Mouse (Mus musculus): Measurements from ENCODE around the gene Jph2. TPM values are rescaled to one million over a fixed set of nuclear protein-coding genes. Genes with fewer than 3 reads are reported as not detected.
A peak's percentile ranks its signal among the peaks of the same experiment; 100 is the strongest.

Gene Jph2
- polyA plus RNA-seq, 1 experiment from 2014 or later, result 0.81 TPM

DNA sequence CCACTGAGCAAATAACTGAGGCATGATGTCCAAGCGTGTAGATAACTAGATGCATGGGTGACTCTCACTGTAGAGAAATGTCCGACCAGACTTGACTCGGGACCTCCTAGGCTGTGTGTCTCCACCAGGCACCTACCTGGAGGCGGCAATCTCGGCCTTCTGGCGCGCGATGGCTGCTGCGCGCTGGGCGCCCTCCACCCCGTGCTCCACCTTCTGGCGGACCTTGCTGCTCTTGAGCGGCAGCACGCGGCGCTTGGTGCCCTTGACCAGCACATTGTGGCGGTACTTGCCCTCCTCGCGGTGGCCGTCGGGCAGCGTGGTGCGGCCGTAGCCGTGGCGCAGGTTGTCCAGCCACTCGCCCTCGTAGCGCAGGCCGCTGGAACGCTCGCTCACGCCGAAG is 22.3 kb downstream of the Jph2 start:
- H3K4me3 ChIP-seq, result peak overlapping the region; percentile 27
- H3K9me3 ChIP-seq, result 0 out of 2 replicates have a peak, but pooled peaks cover 3% of the 10 kb centered on the region
- DNase-seq (ENCODE audit: low spot score), result no peak
- H3K27me3 ChIP-seq (ENCODE audit: insufficient read depth, poor library complexity, severe bottlenecking), result peaks cover 53% of the 10 kb centered on the region
- H3K27ac ChIP-seq, result no peak overlapping the region
- 0 out of 2 replicates have a peak, but pooled peaks cover 3% of the 10 kb centered on the region for H3K36me3 ChIP-seq
- 44% methylated on average over 35 of the region's 35 CpGs for WGBS
- peaks cover 9% of the 10 kb centered on the region for H3K4me1 ChIP-seq (replicated peaks)

DNA sequence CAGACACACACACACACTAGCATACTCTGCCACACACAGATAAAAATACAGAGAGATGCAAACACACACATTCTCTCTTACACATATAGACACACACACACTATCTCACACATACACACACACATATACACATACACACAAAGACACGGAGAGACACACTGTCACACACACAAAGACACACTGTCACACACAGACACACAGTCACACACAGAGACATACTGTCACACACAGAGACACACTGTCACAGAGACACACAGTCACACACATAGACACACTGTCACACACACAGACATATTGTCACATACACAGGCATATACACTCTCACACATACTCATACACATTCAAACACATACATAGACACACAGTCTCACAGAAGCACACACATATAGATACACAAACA is 25.2 kb downstream of the Jph2 start:
- H3K27ac ChIP-seq, result no peak overlapping the region

DNA sequence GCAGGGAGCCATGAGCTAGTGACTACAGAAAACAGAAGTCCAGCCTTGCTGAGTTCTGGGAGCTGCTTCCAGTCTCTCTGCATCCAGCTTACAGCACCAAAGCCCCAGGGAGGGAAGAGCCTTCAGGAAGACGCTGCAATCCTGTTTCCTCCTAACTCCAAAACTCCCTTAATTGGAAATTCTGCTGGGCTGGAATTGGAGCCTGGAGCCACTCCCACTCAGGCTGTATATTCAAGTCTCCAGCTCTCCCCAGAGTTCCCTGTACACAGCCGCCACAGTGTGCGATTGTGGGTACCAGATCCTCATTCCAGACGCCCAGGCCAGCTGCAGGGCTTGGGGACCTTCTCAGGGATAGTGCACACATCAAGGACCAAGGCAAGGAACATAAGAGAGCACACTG is 27.6 kb downstream of the Jph2 start:
- Histone ChIP-seq H3K36me3 (no peaks in the 10 kb centered on the region), H3K27ac (no peak overlapping the region), H3K9me3 (no peaks in the 10 kb centered on the region), H3K4me1 (replicated peaks) (peaks cover 12% of the 10 kb centered on the region; the same call in 1 of the 2 replicates), H3K27me3 (ENCODE audit: insufficient read depth, poor library complexity, severe bottlenecking) (peaks cover 18% of the 10 kb centered on the region), H3K4me3 (no peak overlapping the region)
- no peak for DNase-seq (ENCODE audit: low spot score)
- WGBS, result 64% methylated on average over 4 of the region's 4 CpGs

More for the DNA sequence above, 25.2 kb downstream of the Jph2 start:
- Histone ChIP-seq H3K4me1 (replicated peaks) (peaks cover 21% of the 10 kb centered on the region), H3K27me3 (ENCODE audit: insufficient read depth, poor library complexity, severe bottlenecking) (peaks cover 43% of the 10 kb centered on the region), H3K4me3 (no peak overlapping the region), H3K36me3 (0 out of 2 replicates have a peak, but pooled peaks cover 3% of the 10 kb centered on the region), H3K9me3 (0 out of 2 replicates have a peak, but pooled peaks cover 3% of the 10 kb centered on the region)
- no peak for DNase-seq (ENCODE audit: low spot score)
- 77% methylated on average over 1 of the region's 1 CpGs for WGBS

DNA sequence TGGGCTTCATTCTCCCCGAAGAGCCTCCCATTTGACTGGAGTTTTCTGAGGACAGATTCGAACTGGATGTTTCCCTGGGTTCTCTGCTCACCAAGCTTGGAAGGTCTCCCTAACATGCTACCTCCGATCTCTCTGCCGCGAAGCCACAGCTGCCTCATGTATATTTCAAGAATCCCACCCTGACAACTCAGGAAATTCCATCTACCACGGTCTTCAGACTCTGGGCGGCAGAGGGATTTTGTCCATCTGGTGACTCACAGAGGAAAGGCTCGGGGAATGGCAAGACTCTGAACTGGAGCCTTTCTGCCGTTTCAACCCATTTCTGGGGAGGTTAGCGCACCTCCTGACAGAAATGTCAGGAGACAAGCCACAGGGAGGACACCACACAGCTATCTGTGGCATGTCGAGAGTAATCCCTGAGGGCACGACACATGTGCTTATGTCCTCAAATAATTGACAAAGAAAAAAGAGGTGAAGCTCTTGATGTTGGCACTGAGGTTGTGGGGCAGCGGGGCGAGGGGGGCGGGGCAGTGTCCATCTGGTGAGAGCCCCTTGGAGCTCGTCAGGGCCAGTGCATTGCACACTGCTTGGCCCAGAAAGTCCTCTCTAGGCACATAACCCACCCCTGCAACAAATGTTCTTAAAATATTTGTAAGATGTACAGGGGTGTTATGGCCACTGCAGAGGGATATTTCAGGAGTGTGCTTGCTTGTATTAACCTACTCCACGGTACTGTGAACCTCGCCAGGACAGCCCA is 32.8 kb downstream of the Jph2 start:
- Histone ChIP-seq H3K4me1 (replicated peaks) (peaks cover 16% of the 10 kb centered on the region), H3K27me3 (ENCODE audit: insufficient read depth, poor library complexity, severe bottlenecking) (no peaks in the 10 kb centered on the region), H3K36me3 (no peaks in the 10 kb centered on the region), H3K4me3 (no peak overlapping the region), H3K27ac (no peak overlapping the region), H3K9me3 (no peaks in the 10 kb centered on the region)
- no peak for DNase-seq (ENCODE audit: low spot score)
- WGBS, result 80% methylated on average over 18 of the region's 18 CpGs

DNA sequence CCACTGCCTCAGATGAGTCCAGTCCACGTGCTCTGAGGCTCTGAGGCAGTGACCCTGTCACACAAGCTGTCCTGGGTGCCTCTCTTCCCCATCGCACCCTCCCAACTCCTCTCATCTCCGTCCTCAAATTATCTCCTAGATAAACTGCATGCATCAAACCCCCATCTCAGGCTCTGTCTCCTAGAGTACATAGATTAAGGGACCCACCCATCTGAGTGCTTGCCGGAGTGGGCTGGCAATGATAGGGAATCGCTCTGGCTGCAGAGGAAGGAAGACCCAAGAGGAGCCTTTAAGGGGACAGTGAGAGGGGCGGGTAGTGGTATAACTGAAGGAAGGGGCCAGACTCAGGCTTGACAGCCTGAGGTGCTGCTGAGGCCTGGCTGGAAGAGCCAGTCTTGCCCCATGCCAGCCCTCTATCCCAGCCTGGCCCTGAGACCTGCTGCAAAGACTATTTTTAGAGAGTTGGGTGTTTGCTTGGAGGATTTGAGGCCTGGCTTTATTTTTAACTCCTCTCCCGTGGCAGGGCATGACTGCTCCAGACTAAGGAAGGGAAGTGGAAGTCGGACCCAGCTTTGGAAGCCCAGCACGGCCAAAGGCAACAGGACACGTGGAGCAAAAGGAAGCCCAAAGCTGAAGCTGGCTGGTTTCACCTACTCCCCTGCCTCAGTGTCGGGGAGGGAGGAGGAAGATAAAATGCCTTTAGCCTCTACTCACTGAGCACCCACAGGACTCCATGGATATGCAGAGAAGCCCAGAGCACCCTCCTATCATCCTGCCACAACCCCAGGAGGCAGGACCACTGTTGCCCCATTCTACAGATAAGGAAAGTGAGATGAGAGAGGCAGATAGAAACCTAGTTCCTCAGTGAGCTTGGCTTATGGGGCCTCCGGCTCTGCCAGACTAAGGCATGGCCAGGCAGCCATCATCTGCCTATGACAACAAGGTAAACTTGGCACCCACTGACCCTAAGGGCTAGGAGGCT is 34.6 kb downstream of the Jph2 start:
- peaks cover 9% of the 10 kb centered on the region for H3K4me1 ChIP-seq (replicated peaks)
- 82% methylated on average over 12 of the region's 12 CpGs for WGBS
- no peak for DNase-seq (ENCODE audit: low spot score)
- H3K27ac ChIP-seq, result no peak overlapping the region
- no peaks in the 10 kb centered on the region for H3K27me3 ChIP-seq (ENCODE audit: insufficient read depth, poor library complexity, severe bottlenecking)
- H3K36me3 ChIP-seq, result no peaks in the 10 kb centered on the region
- no peaks in the 10 kb centered on the region for H3K9me3 ChIP-seq
- no peak overlapping the region for H3K4me3 ChIP-seq

DNA sequence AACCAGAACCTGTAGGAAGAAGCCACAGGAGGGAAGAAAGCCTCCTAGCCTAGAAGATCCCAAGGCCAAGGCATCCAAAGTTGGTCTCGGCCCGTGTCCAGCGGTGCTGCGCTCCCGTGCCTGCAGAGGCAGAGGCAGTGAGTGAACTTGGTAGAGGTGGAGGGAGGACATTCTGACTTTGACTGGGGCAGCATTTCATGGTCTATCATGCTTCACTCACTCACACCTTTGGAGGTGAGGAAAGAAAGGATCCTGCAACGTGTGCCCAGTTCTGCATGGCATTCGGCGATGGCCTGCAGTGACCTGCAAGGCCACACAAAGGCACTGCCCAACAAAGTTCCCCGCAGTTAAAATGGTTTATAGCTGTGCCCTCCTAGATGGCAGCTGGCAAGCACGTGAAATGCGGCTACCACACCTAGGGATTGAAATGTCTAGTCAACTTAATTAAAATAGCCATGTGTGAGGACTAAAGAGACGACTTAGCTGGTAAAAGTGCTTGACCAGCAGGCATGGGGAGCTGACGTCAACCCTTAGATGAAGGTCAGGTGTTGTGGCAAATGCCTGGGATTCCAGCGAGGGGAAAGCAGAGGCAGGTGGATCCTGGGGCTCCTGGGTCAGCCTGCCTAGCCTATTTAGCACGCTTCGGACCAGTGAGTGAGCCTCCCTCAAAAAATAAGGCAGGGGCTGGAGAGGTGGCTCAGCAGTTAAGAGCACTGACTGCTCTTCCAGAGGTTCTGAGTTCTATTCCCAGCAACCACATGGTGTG is 36.8 kb downstream of the Jph2 start:
- Histone ChIP-seq H3K27ac (peak overlapping the region; percentile 35; the same call in 1 of the 2 replicates), H3K27me3 (ENCODE audit: insufficient read depth, poor library complexity, severe bottlenecking) (no peaks in the 10 kb centered on the region), H3K4me3 (no peak overlapping the region), H3K9me3 (no peaks in the 10 kb centered on the region), H3K4me1 (replicated peaks) (peaks cover 8% of the 10 kb centered on the region; the same call in 1 of the 2 replicates), H3K36me3 (no peaks in the 10 kb centered on the region)
- 83% methylated on average over 16 of the region's 16 CpGs for WGBS
- no peak for DNase-seq (ENCODE audit: low spot score)

DNA sequence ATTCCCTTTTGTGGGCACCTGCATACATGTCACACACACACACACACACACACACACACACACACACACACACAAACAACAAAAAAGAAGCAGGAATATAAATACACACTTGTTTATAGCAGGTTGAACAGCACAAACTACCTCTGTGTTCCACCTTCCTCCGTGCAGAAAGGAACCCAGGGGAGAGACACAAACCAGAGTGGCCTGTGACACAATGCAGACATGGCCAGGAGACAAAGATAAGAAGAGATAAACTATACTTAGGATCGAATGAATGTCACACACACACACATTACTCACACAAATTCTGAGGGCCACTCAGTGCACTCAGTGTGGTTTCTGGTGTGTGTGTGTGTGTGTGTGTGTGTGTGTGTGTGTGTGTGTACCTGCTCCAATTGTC is 38.5 kb downstream of the Jph2 start:
- Histone ChIP-seq H3K36me3 (no peaks in the 10 kb centered on the region), H3K4me1 (replicated peaks) (peaks cover 5% of the 10 kb centered on the region; the same call in 1 of the 2 replicates), H3K4me3 (no peak overlapping the region), H3K9me3 (no peaks in the 10 kb centered on the region), H3K27me3 (ENCODE audit: insufficient read depth, poor library complexity, severe bottlenecking) (no peaks in the 10 kb centered on the region), H3K27ac (no peak overlapping the region)
- no peak for DNase-seq (ENCODE audit: low spot score)
- 72% methylated on average over 2 of the region's 2 CpGs for WGBS

DNA sequence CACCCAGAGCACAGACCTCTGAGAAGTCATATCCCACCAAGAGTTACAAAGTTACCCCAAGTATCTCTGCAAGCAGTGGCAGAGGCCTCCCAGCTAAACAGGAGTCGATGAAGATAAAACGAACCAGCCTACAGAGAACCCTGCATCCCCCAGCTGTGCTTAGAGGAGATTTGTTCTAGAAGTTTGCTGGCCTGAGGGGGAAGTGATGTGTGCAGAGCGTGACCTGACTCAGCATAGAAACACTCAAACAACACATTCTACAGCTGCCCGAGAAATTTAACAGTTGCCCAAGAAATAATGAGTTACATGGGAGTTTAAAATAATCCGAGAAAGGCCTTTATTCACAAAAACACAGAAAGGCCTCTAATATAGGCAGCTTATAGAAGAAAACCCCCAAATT is 39.1 kb downstream of the Jph2 start:
- WGBS, result 86% methylated on average over 5 of the region's 5 CpGs
- Histone ChIP-seq H3K36me3 (no peaks in the 10 kb centered on the region), H3K4me3 (no peak overlapping the region), H3K9me3 (no peaks in the 10 kb centered on the region), H3K27ac (no peak overlapping the region), H3K27me3 (ENCODE audit: insufficient read depth, poor library complexity, severe bottlenecking) (no peaks in the 10 kb centered on the region), H3K4me1 (replicated peaks) (peaks cover 10% of the 10 kb centered on the region)
- DNase-seq (ENCODE audit: low spot score), result no peak

DNA sequence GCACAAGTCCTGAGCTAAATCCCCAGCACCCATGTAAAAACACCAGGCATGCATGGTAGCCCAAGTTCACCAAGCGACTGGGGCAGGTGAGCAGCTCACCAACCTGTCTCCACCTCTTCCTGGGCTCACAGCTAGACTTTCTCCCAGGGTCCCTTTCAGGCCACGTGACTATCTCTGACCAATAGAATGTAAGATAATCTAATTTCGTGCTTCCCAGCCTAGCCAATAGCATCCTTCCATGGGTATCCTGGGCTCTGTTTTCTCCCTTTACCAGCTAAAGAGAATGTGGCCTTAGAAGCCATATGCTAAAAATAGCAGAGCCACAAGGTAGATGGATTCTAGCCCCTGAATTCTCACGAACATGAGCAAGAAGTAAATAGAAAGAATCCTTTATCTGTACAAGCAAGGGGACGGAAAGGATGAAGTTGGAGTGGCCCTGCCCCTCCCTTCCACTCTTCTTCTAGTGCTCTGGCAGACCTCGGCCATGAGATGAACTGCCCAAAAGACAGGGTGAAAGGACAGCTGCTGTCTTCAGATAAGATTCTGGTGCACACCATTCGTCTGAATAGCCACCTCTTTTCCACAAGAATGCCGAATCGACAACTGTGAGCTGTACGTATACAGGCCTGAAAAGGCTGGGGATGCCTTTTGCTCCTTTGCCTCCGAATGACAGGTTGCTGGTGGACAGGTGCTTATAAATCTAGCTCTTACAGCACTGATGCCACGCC is 41.5 kb downstream of the Jph2 start:
- 85% methylated on average over 12 of the region's 12 CpGs for WGBS
- H3K4me3 ChIP-seq, result 0 out of 2 replicates have a peak overlapping the region, but pooled peaks have one; percentile 3
- H3K4me1 ChIP-seq (replicated peaks), result peaks cover 16% of the 10 kb centered on the region
- H3K9me3 ChIP-seq, result no peaks in the 10 kb centered on the region
- DNase-seq (ENCODE audit: low spot score), result no peak
- H3K27me3 ChIP-seq (ENCODE audit: insufficient read depth, poor library complexity, severe bottlenecking), result no peaks in the 10 kb centered on the region
- H3K27ac ChIP-seq, result no peak overlapping the region
- no peaks in the 10 kb centered on the region for H3K36me3 ChIP-seq

DNA sequence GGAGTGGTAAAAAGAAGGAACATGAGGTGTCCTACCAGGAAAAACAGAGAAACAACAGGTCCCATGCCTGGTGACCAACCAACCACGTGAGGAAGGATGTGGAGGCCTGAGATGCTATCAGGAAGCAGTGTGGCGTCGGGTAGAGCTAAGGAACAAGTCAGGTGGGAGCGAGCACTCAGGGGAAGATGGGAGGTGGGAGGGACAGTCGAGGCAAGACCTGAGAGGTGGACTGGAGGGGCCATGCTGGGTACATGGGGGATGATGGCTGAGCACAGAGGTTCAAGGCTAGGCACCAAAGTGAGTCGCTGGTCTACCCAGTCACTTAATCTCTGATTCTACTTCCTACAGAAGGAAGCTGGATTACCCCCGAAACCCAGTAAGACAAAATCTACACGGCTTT is 42.1 kb downstream of the Jph2 start:
- DNase-seq (ENCODE audit: low spot score), result no peak
- Histone ChIP-seq H3K4me3 (no peak overlapping the region), H3K9me3 (no peaks in the 10 kb centered on the region), H3K27me3 (ENCODE audit: insufficient read depth, poor library complexity, severe bottlenecking) (no peaks in the 10 kb centered on the region), H3K27ac (no peak overlapping the region), H3K36me3 (no peaks in the 10 kb centered on the region), H3K4me1 (replicated peaks) (peaks cover 16% of the 10 kb centered on the region)
- 87% methylated on average over 8 of the region's 8 CpGs for WGBS

DNA sequence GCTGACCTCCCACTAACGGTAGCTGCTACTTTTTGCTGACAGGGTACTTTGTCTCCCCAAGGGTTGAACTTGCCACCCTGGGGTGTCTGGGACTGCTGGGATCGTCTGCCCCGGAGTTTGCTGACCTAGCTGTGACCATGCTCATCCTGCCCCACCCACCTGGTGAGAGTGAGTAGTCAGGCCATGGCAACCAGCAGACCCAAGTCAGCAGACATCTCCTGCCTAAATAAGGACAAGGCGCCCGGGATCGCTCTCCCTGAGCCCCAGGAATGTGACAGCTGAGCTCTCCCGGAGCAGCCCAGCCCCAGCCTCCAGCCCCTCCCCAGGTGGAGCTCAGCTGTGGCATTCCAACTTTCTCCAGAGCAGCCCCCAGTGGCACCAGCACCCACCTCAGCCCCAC is 44.1 kb downstream of the Jph2 start:
- no peaks in the 10 kb centered on the region for H3K27me3 ChIP-seq (ENCODE audit: insufficient read depth, poor library complexity, severe bottlenecking)
- DNase-seq (ENCODE audit: low spot score), result no peak
- no peak overlapping the region for H3K4me3 ChIP-seq
- no peaks in the 10 kb centered on the region for H3K36me3 ChIP-seq
- H3K27ac ChIP-seq, result 0 out of 2 replicates have a peak overlapping the region, but pooled peaks have one; percentile 6
- peaks cover 11% of the 10 kb centered on the region for H3K4me1 ChIP-seq (replicated peaks)
- WGBS, result 26% methylated on average over 7 of the region's 7 CpGs
- no peaks in the 10 kb centered on the region for H3K9me3 ChIP-seq

DNA sequence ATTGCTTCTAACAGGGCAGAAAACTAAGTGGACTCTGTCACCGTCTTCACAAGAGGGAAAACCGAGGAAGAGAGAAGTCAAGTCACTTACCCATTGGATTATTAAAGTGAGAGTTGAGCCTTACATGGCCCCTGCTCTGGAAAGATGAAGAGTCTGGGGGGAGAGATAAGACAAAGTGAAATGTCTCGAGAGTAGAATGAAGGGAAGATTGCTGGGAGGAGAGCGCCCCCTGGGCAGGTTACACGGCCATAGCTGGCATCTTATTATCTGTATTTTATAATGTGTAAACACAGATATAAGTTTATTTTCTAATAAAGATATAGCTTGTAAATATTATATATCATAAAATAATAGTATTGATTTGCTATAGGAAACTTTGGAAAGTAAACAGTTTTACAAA is 47.4 kb downstream of the Jph2 start:
- no peak overlapping the region for H3K27ac ChIP-seq
- H3K27me3 ChIP-seq (ENCODE audit: insufficient read depth, poor library complexity, severe bottlenecking), result no peaks in the 10 kb centered on the region
- peaks cover 11% of the 10 kb centered on the region for H3K4me1 ChIP-seq (replicated peaks)
- H3K4me3 ChIP-seq, result no peak overlapping the region
- 57% methylated on average over 5 of the region's 5 CpGs for WGBS
- H3K36me3 ChIP-seq, result no peaks in the 10 kb centered on the region
- no peak for DNase-seq (ENCODE audit: low spot score)
- no peaks in the 10 kb centered on the region for H3K9me3 ChIP-seq
